Mouse (Mus musculus) MEL (cell line): ENCODE results near the gene Sf1. TPM values are rescaled to one million over a fixed set of nuclear protein-coding genes. Genes with fewer than 3 reads are reported as not detected.

Experiments
- DNase-seq: peaks from one replicate; pipeline ENCODE4 v3.0.0; 2011; ENCODE audit warnings: low read depth, low spot score
- H3K27ac ChIP-seq: 2 replicates; pipeline ENCODE4 v1.5.1; 2012; ENCODE audit warnings: low read depth, mild to moderate bottlenecking, control low read depth, low read length, moderate library complexity; ENCODE audit not compliant: control insufficient read depth
- H3K27me3 ChIP-seq, 2 experiments: fragments of 150-350 bp in 1 of 2; sonication (generic) in 1 of 2; 2 replicates each; pipeline ENCODE4 v1.6.1; 2012; ENCODE audit warnings: low read length in 2 of 2, mild to moderate bottlenecking in 2 of 2, improper control_type of control experiment in 1 of 2, moderate library complexity in 1 of 2; ENCODE audit not compliant: insufficient read depth in 2 of 2, control insufficient read depth in 1 of 2
- H3K36me3 ChIP-seq, 2 experiments: 2 replicates each; pipeline ENCODE4 v1.6.1; 2012 to 2014; ENCODE audit warnings: low read length in 2 of 2, improper control_type of control experiment in 1 of 2, inconsistent platforms in 1 of 2, mild to moderate bottlenecking in 1 of 2; ENCODE audit not compliant: insufficient read depth in 2 of 2, control insufficient read depth in 1 of 2
- H3K4me1 ChIP-seq, 2 experiments: fragments of 150-350 bp in 1 of 2; sonication (generic) in 1 of 2; 2 replicates each; pipeline ENCODE4 v1.6.1; 2012; ENCODE audit warnings: low read length in 2 of 2, improper control_type of control experiment in 1 of 2, mild to moderate bottlenecking in 1 of 2; ENCODE audit not compliant: insufficient read depth in 2 of 2, control insufficient read depth in 1 of 2
- H3K4me3 ChIP-seq, 2 experiments: fragments of 150-350 bp in 1 of 2; sonication (generic) in 1 of 2; 2 replicates each; pipeline ENCODE4 v1.5.1; 2012; ENCODE audit warnings: low read depth in 2 of 2, low read length in 2 of 2, mild to moderate bottlenecking in 2 of 2, moderate library complexity in 2 of 2, control low read depth in 1 of 2, improper control_type of control experiment in 1 of 2; ENCODE audit not compliant: control insufficient read depth in 1 of 2, insufficient read depth in 1 of 2
- H3K79me2 ChIP-seq: 2 replicates; pipeline ENCODE4 v1.6.1; 2012; ENCODE audit warnings: mild to moderate bottlenecking, low read length, moderate library complexity; ENCODE audit not compliant: control insufficient read depth, poor library complexity, insufficient read depth
- H3K9ac ChIP-seq: 2 replicates; pipeline ENCODE4 v1.6.1; 2012; ENCODE audit warnings: low read depth, mild to moderate bottlenecking, control low read depth, low read length, moderate library complexity; ENCODE audit not compliant: control insufficient read depth, poor library complexity, severe bottlenecking
- H3K9me3 ChIP-seq: fragments of 150-350 bp; sonication (generic); replicated peaks from 2 replicates; pipeline ENCODE4 v1.6.1; 2012; ENCODE audit warnings: mild to moderate bottlenecking, low read length, improper control_type of control experiment, moderate library complexity; ENCODE audit not compliant: insufficient read depth
- E2F4 ChIP-seq: IDR thresholded peaks from 2 replicates; pipeline ENCODE4 v1.6.1; 2011; ENCODE audit warnings: low read depth, low read length, improper control_type of control experiment, borderline replicate concordance
- ELF1 ChIP-seq: IDR thresholded peaks from 2 replicates; pipeline ENCODE4 v1.6.1; 2014; ENCODE audit warnings: low read depth, mild to moderate bottlenecking, inconsistent platforms, low read length, improper control_type of control experiment, moderate library complexity
- GABPA ChIP-seq: IDR thresholded peaks from 2 replicates; pipeline ENCODE4 v1.6.1; 2012; ENCODE audit warnings: low read depth, mild to moderate bottlenecking, inconsistent platforms, low read length, improper control_type of control experiment, moderate library complexity
- HCFC1 ChIP-seq: IDR thresholded peaks from 2 replicates; pipeline ENCODE4 v1.6.1; 2012; ENCODE audit warnings: low read depth, mild to moderate bottlenecking, inconsistent platforms, low read length, improper control_type of control experiment, moderate library complexity
- MAX ChIP-seq: IDR thresholded peaks from 2 replicates; pipeline ENCODE4 v1.6.1; 2011; ENCODE audit warnings: low read length, improper control_type of control experiment
- MAZ ChIP-seq: IDR thresholded peaks from 2 replicates; pipeline ENCODE4 v1.6.1; 2012; ENCODE audit warnings: low read depth, mild to moderate bottlenecking, inconsistent platforms, low read length, improper control_type of control experiment
- MXI1 ChIP-seq: IDR thresholded peaks from 2 replicates; pipeline ENCODE4 v1.6.1; 2011; ENCODE audit warnings: mild to moderate bottlenecking, low read depth, low read length, improper control_type of control experiment
- MYC ChIP-seq: IDR thresholded peaks from 2 replicates; pipeline ENCODE4 v1.6.1; 2011; ENCODE audit warnings: low read depth, mild to moderate bottlenecking, low read length, improper control_type of control experiment, moderate library complexity
- NELFE ChIP-seq: IDR thresholded peaks from 2 replicates; pipeline ENCODE4 v1.6.1; 2011; ENCODE audit warnings: low read depth, low read length, improper control_type of control experiment
- NRF1 ChIP-seq: IDR thresholded peaks from 2 replicates; pipeline ENCODE4 v1.6.1; 2014; ENCODE audit warnings: low read depth, mild to moderate bottlenecking, inconsistent platforms, low read length, improper control_type of control experiment, moderate library complexity; ENCODE audit not compliant: poor library complexity, insufficient read depth, severe bottlenecking
- POLR2A ChIP-seq, 2 experiments: IDR thresholded peaks; 2 replicates each; pipeline ENCODE4 v1.6.1; 2011 to 2012; ENCODE audit warnings: low read length in 2 of 2, mild to moderate bottlenecking in 2 of 2, control low read depth in 1 of 2, improper control_type of control experiment in 1 of 2, low read depth in 1 of 2, moderate library complexity in 1 of 2; ENCODE audit not compliant: control insufficient read depth in 1 of 2, insufficient read depth in 1 of 2, poor library complexity in 1 of 2
- POLR2AphosphoS5 ChIP-seq: IDR thresholded peaks from 2 replicates; pipeline ENCODE4 v1.6.1; 2012; ENCODE audit warnings: low read depth, borderline replicate concordance, mild to moderate bottlenecking, inconsistent platforms, low read length, moderate library complexity, mixed read lengths
- RCOR1 ChIP-seq: IDR thresholded peaks from 2 replicates; pipeline ENCODE4 v1.6.1; 2012; ENCODE audit warnings: low read depth, mild to moderate bottlenecking, inconsistent platforms, low read length, improper control_type of control experiment
- SIN3A ChIP-seq: IDR thresholded peaks from 2 replicates; pipeline ENCODE4 v1.6.1; 2012; ENCODE audit warnings: low read length, improper control_type of control experiment, inconsistent platforms
- TBP ChIP-seq: IDR thresholded peaks from 2 replicates; pipeline ENCODE4 v1.8.0; 2011; ENCODE audit warnings: low read depth, low read length, improper control_type of control experiment
- TCF12 ChIP-seq: IDR thresholded peaks from 2 replicates; pipeline ENCODE4 v1.6.1; 2014; ENCODE audit warnings: low read depth, mild to moderate bottlenecking, inconsistent platforms, low read length, improper control_type of control experiment, moderate library complexity
- UBTF ChIP-seq: IDR thresholded peaks from 2 replicates; pipeline ENCODE4 v1.6.1; 2012; ENCODE audit warnings: low read depth, mild to moderate bottlenecking, inconsistent platforms, low read length, improper control_type of control experiment, moderate library complexity, borderline replicate concordance; ENCODE audit not compliant: insufficient read depth
- ZC3H11A ChIP-seq: IDR thresholded peaks from 2 replicates; pipeline ENCODE4 v1.6.1; 2012; ENCODE audit warnings: low read depth, mild to moderate bottlenecking, inconsistent platforms, low read length, improper control_type of control experiment
- polyA plus RNA-seq, 2 experiments: library from polyadenylated mRNA; stranded (reverse) in 1 of 2; unstranded in 1 of 2; fragments of >175 nt in 1 of 2; fragments of >200 nt in 1 of 2; gene quantifications; 2 replicates each; pipeline versions ENCODE4 v1.2.1 to v1.2.4; 2012; ENCODE audit warnings: low replicate concordance in 2 of 2, low read depth in 1 of 2; ENCODE audit not compliant: insufficient read length in 2 of 2, insufficient read depth in 1 of 2, missing spikeins in 1 of 2
- total RNA-seq: library from RNA; depleted of rRNA; stranded (reverse); fragments of 300-350 nt; gene quantifications from 2 replicates; pipeline ENCODE4 v1.2.3, GENCODE M21; 2012

Gene Sf1
- total and polyA plus RNA-seq, 3 experiments: 65.7 to 245 (median 211) TPM

- peaks cover 13 to 23% of the 10 kb centered on the region in 2 experiments for H3K36me3 ChIP-seq
Measured at GRCm38 (mm10) chr19:6361291-6361690, 2.2 kb upstream of the Sf1 start.

GRCm38 (mm10) chr19:6363091-6363410 lies 439 bp upstream of the Sf1 start:
- no peaks in the 10 kb centered on the region for H3K27me3 ChIP-seq
- H3K79me2 ChIP-seq: peaks cover 34% of the 10 kb centered on the region
- H3K27ac ChIP-seq: peak overlapping the region; percentile 65
- peaks cover 10 to 14% of the 10 kb centered on the region in 2 experiments for H3K4me1 ChIP-seq
- H3K9ac ChIP-seq: peak overlapping the region; percentile 64
- H3K4me3 ChIP-seq: peak overlapping the region; percentile 56 to 90
- H3K9me3 ChIP-seq: no peaks in the 10 kb centered on the region
- H3K36me3 ChIP-seq: peaks cover 29 to 39% of the 10 kb centered on the region in 2 experiments
- TF ChIP-seq POLR2AphosphoS5 (no peak), SIN3A (peak; percentile 82), TCF12 (0 out of 2 replicates have a peak, but pooled peaks have one; percentile 23), NELFE (0 out of 2 replicates have a peak, but pooled peaks have one; percentile 49)
- DNase-seq: no peak

More at GRCm38 (mm10) chr19:6361291-6361690, 2.2 kb upstream of the Sf1 start:
- Histone ChIP-seq H3K9ac (no peak overlapping the region), H3K27ac (no peak overlapping the region), H3K4me3 (no peak overlapping the region)
- DNase-seq: no peak
- no peak for TF ChIP-seq UBTF
- TF ChIP-seq ZC3H11A: no peak
- TF ChIP-seq, all 39 proteins: peak for 0
- peaks cover 20% of the 10 kb centered on the region for H3K79me2 ChIP-seq
- H3K27me3 ChIP-seq: no peaks in the 10 kb centered on the region
- H3K4me1 ChIP-seq: peaks cover 6 to 7% of the 10 kb centered on the region in 2 experiments
- H3K9me3 ChIP-seq: no peaks in the 10 kb centered on the region

GRCm38 (mm10) chr19:6364317-6364725 lies 831 bp downstream of the Sf1 start:
- peaks cover 13 to 21% of the 10 kb centered on the region in 2 experiments for H3K4me1 ChIP-seq
- no peaks in the 10 kb centered on the region for H3K27me3 ChIP-seq
- peak overlapping the region; percentile 99 for H3K9ac ChIP-seq
- peaks cover 37% of the 10 kb centered on the region for H3K79me2 ChIP-seq
- peaks cover 38 to 51% of the 10 kb centered on the region in 2 experiments for H3K36me3 ChIP-seq
- peak overlapping the region; percentile 86 to 93 for H3K4me3 ChIP-seq
- H3K27ac ChIP-seq: peak overlapping the region; percentile 97
- H3K9me3 ChIP-seq: no peaks in the 10 kb centered on the region
- TF ChIP-seq MAX (peak; percentile 65; the same call in 1 of the 2 replicates), POLR2A (IDR thresholded peaks at IDR 0.05; ENCODE audit: control insufficient read depth in 1 of 2, insufficient read depth in 1 of 2, low read depth in 1 of 2, low read length in 2 of 2, poor library complexity in 1 of 2) (peak in 1 of 2 experiments; percentile 66; a peak in 1 of 4 replicates), NELFE (peak; percentile 14; the same call in 1 of the 2 replicates), E2F4 (peak; percentile 71; the same call in 1 of the 2 replicates), MXI1 (peak; percentile 47; the same call in 1 of the 2 replicates), ELF1 (no peak), MAZ (no peak), TBP (peak; percentile 29; the same call in 1 of the 2 replicates), HCFC1 (peak; percentile 52; the same call in 1 of the 2 replicates), MYC (0 out of 2 replicates have a peak, but pooled peaks have one; percentile 43), SIN3A (0 out of 2 replicates have a peak, but pooled peaks have one; percentile 46), RCOR1 (no peak), GABPA (no peak), NRF1 (peak; percentile 94)
- DNase-seq: peak; percentile 91
